Mouse (Mus musculus) neural tube, embryonic 14.5 days (tissue): ENCODE measurements around the gene 4930544D05Rik. TPM values are rescaled to one million over a fixed set of nuclear protein-coding genes. Genes with fewer than 3 reads are reported as not detected.

Experiments
- ATAC-seq: fragments of 200-750 bp; cut with Nextera tagmentation; 2 replicates; pipeline ENCODE4 v1.8.0; 2017; ENCODE audit warnings: low read depth, mild to moderate bottlenecking, moderate TSS enrichment, moderate library complexity
- H3K27ac ChIP-seq: fragments of 300-500 bp; sonication (generic); 2 replicates; pipeline ENCODE4 v1.5.1; 2014; ENCODE audit warnings: low read depth, mild to moderate bottlenecking, control low read depth, low read length, moderate library complexity, mixed read lengths
- H3K27me3 ChIP-seq: fragments of 300-500 bp; sonication (generic); 2 replicates; pipeline ENCODE4 v1.6.1; 2014; ENCODE audit warnings: low read length; ENCODE audit not compliant: control insufficient read depth, insufficient read depth
- H3K36me3 ChIP-seq: fragments of 300-500 bp; sonication (generic); 2 replicates; pipeline ENCODE4 v1.6.1; 2014; ENCODE audit warnings: low read length, mixed read lengths; ENCODE audit not compliant: control insufficient read depth, insufficient read depth
- H3K4me1 ChIP-seq: fragments of 300-500 bp; sonication (generic); 2 replicates; pipeline ENCODE4 v1.6.1; 2014; ENCODE audit warnings: low read length; ENCODE audit not compliant: control insufficient read depth, insufficient read depth
- H3K4me2 ChIP-seq: fragments of 300-500 bp; sonication (generic); 2 replicates; pipeline ENCODE4 v1.6.1; 2014; ENCODE audit warnings: mild to moderate bottlenecking, low read depth, low read length, control low read depth
- H3K4me3 ChIP-seq: fragments of 300-500 bp; sonication (generic); 2 replicates; pipeline ENCODE4 v1.5.1; 2014; ENCODE audit warnings: low read depth, low read length, control low read depth, mixed read lengths
- H3K9ac ChIP-seq: fragments of 300-500 bp; sonication (generic); replicated peaks from 2 replicates; pipeline ENCODE4 v1.6.1; 2014; ENCODE audit warnings: low read depth, mild to moderate bottlenecking, control low read depth, low read length, mixed read lengths
- H3K9me3 ChIP-seq: fragments of 300-500 bp; sonication (generic); 2 replicates; pipeline ENCODE4 v1.6.1; 2016; ENCODE audit warnings: low read length; ENCODE audit not compliant: control insufficient read depth
- WGBS: fragments of 180-500 bp; shearing (Covaris S2); extraction: QIAGEN DNeasy Blood & Tissue Kit; methylation state at CpG from one replicate; pipeline ENCODE4 v1.1.7; 2014; 5-methylcytosine and 5-hydroxymethylcytosine counted together
- polyA plus RNA-seq: library from polyadenylated mRNA; unstranded; fragments of >200 nt; fragmentation: Nextera tagmentation; extraction: Ambion mirVana; gene quantifications from 2 replicates; pipeline ENCODE4 v1.2.1, GENCODE M21; 2014

4930544D05Rik gene
- polyA plus RNA-seq, 1 experiment from 2014 or later: not detected

GRCm38 (mm10) chr11:70629557-70629956 is 13.9 kb downstream of the 4930544D05Rik start:
- ATAC-seq: no peak
- Histone ChIP-seq H3K9ac (no peak overlapping the region), H3K27me3 (no peaks in the 10 kb centered on the region), H3K36me3 (no peaks in the 10 kb centered on the region), H3K9me3 (no peaks in the 10 kb centered on the region), H3K27ac (no peak overlapping the region), H3K4me2 (no peak overlapping the region), H3K4me3 (no peak overlapping the region), H3K4me1 (no peaks in the 10 kb centered on the region)
- WGBS: 52% methylated on average over 5 of the region's 5 CpGs

- H3K27ac ChIP-seq: no peak overlapping the region
- H3K9me3 ChIP-seq: no peaks in the 10 kb centered on the region
- H3K36me3 ChIP-seq: no peaks in the 10 kb centered on the region
- no peak for ATAC-seq
- no peak overlapping the region for H3K4me3 ChIP-seq
- 72% methylated on average over 7 of the region's 7 CpGs for WGBS
- no peak overlapping the region for H3K9ac ChIP-seq
- H3K4me1 ChIP-seq: no peaks in the 10 kb centered on the region
- H3K4me2 ChIP-seq: no peak overlapping the region
- no peaks in the 10 kb centered on the region for H3K27me3 ChIP-seq
Observed at GRCm38 (mm10) chr11:70630129-70630528, 14.5 kb downstream of the 4930544D05Rik start.

- WGBS: 83% methylated on average over 4 of the region's 4 CpGs
- H3K36me3 ChIP-seq: no peaks in the 10 kb centered on the region
- no peak overlapping the region for H3K4me3 ChIP-seq
- H3K9me3 ChIP-seq: no peaks in the 10 kb centered on the region
- no peak overlapping the region for H3K4me2 ChIP-seq
- no peaks in the 10 kb centered on the region for H3K27me3 ChIP-seq
- no peak overlapping the region for H3K9ac ChIP-seq
- no peak for ATAC-seq
- no peak overlapping the region for H3K27ac ChIP-seq
- no peaks in the 10 kb centered on the region for H3K4me1 ChIP-seq
Observed at GRCm38 (mm10) chr11:70635601-70636000, 20.0 kb downstream of the 4930544D05Rik start.

- no peak for ATAC-seq
- H3K9me3 ChIP-seq: no peaks in the 10 kb centered on the region
- H3K4me3 ChIP-seq: no peak overlapping the region
- H3K4me1 ChIP-seq: no peaks in the 10 kb centered on the region
- 0 out of 2 replicates have a peak, but pooled peaks cover under 1% of the 10 kb centered on the region for H3K36me3 ChIP-seq
- no peaks in the 10 kb centered on the region for H3K27me3 ChIP-seq
- no peak overlapping the region for H3K9ac ChIP-seq
- no peak overlapping the region for H3K4me2 ChIP-seq
- no peak overlapping the region for H3K27ac ChIP-seq
- 92% methylated on average over 1 of the region's 1 CpGs for WGBS
Observed at GRCm38 (mm10) chr11:70637764-70638163, 22.1 kb downstream of the 4930544D05Rik start.

- no peak overlapping the region for H3K4me2 ChIP-seq
- H3K36me3 ChIP-seq: 0 out of 2 replicates have a peak, but pooled peaks cover 2% of the 10 kb centered on the region
- no peak for ATAC-seq
- H3K9ac ChIP-seq: no peak overlapping the region
- H3K4me3 ChIP-seq: no peak overlapping the region
- no peaks in the 10 kb centered on the region for H3K9me3 ChIP-seq
- no peaks in the 10 kb centered on the region for H3K4me1 ChIP-seq
- no peak overlapping the region for H3K27ac ChIP-seq
- no peaks in the 10 kb centered on the region for H3K27me3 ChIP-seq
- WGBS: 78% methylated on average over 1 of the region's 1 CpGs
Observed at GRCm38 (mm10) chr11:70638293-70638692, 22.6 kb downstream of the 4930544D05Rik start.

- 55% methylated on average over 5 of the region's 5 CpGs for WGBS
- no peaks in the 10 kb centered on the region for H3K27me3 ChIP-seq
- no peaks in the 10 kb centered on the region for H3K4me1 ChIP-seq
- no peaks in the 10 kb centered on the region for H3K9me3 ChIP-seq
- H3K36me3 ChIP-seq: 0 out of 2 replicates have a peak, but pooled peaks cover 2% of the 10 kb centered on the region
- H3K4me2 ChIP-seq: no peak within 1 kb of the TSS
- H3K9ac ChIP-seq: no peak within 1 kb of the TSS
- H3K27ac ChIP-seq: no peak within 1 kb of the TSS
- no peak within 1 kb of the TSS for H3K4me3 ChIP-seq
- ATAC-seq: no peak
Observed at GRCm38 (mm10) chr11:70638714-70639278, 23.1 kb downstream of the 4930544D05Rik start, which contains the start of gene Gp1ba. Gene Gp1ba (plus strand): TSS chr11:70639122.

GRCm38 (mm10) chr11:70639976-70640375 is 24.3 kb downstream of the 4930544D05Rik start:
- H3K27ac ChIP-seq: no peak overlapping the region
- H3K9me3 ChIP-seq: no peaks in the 10 kb centered on the region
- H3K4me3 ChIP-seq: no peak overlapping the region
- no peak overlapping the region for H3K9ac ChIP-seq
- H3K36me3 ChIP-seq: peaks cover 12% of the 10 kb centered on the region
- 88% methylated on average over 8 of the region's 8 CpGs for WGBS
- no peak overlapping the region for H3K4me2 ChIP-seq
- ATAC-seq: no peak
- H3K4me1 ChIP-seq: no peaks in the 10 kb centered on the region
- no peaks in the 10 kb centered on the region for H3K27me3 ChIP-seq

- Histone ChIP-seq H3K9me3 (no peaks in the 10 kb centered on the region), H3K4me3 (no peak overlapping the region), H3K36me3 (peaks cover 14% of the 10 kb centered on the region), H3K27me3 (no peaks in the 10 kb centered on the region), H3K27ac (no peak overlapping the region), H3K9ac (no peak overlapping the region), H3K4me2 (no peak overlapping the region), H3K4me1 (peaks cover 8% of the 10 kb centered on the region)
- ATAC-seq: no peak
- WGBS: 84% methylated on average over 7 of the region's 7 CpGs
Observed at GRCm38 (mm10) chr11:70641241-70641640, 25.6 kb downstream of the 4930544D05Rik start.

GRCm38 (mm10) chr11:70643051-70643450 is 27.4 kb downstream of the 4930544D05Rik start:
- H3K4me2 ChIP-seq: no peak overlapping the region
- no peaks in the 10 kb centered on the region for H3K27me3 ChIP-seq
- H3K4me1 ChIP-seq: peaks cover 14% of the 10 kb centered on the region
- ATAC-seq: no peak
- no peak overlapping the region for H3K9ac ChIP-seq
- H3K27ac ChIP-seq: no peak overlapping the region
- H3K36me3 ChIP-seq: peaks cover 14% of the 10 kb centered on the region
- no peak overlapping the region for H3K4me3 ChIP-seq
- 95% methylated on average over 6 of the region's 6 CpGs for WGBS
- no peaks in the 10 kb centered on the region for H3K9me3 ChIP-seq
